Mouse (Mus musculus): ENCODE results near the gene Col4a3bp. TPM values are rescaled to one million over a fixed set of nuclear protein-coding genes. Genes with fewer than 3 reads are reported as not detected.
A peak's percentile ranks its signal among the peaks of the same experiment; 100 is the strongest.

Col4a3bp gene
- polyA plus RNA-seq, 1 experiment: 57.3 TPM

DNA sequence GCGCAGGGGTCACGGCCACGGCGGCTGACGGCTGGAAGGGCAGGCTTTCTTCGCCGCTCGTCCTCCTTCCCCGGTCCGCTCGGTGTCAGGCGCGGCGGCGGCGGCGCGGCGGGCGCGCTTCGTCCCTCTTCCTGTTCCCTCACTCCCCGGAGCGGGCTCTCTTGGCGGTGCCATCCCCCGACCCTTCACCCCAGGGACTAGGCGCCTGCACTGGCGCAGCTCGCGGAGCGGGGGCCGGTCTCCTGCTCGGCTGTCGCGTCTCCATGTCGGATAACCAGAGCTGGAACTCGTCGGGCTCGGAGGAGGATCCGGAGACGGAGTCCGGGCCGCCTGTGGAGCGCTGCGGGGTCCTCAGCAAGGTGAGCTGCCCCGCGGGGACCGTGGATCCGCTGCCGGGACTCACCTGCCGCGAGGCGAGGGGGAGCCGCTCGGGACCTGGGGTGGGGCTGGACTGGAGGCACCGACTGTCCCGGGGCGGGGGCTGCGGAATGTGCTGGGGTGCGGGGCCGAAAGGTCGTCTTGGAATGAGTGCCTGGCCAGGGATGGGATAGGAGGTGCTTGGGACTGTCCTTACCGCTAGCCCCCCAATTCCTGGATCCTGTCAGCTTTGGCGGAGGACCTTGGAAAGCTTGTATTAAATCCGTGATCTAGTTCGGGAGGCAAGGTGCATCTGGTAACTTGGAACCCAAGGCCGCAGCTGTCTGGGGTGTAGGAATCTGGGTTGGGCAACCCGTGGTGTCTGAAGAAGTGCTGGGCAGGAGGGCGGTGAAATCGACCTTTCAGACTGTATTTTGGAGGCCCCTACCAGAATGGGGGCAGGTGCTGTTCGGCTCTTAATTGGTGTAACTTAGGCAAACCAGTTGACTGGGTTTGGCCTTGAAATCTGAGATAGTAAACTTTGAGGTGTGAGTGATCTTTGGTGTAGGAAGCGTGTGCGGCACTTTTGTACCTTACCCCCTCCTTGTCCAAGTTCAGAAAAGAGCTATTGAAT is 778 bp downstream of the Col4a3bp start:
- Histone ChIP-seq H3K9ac (ENCODE audit: low read depth, poor library complexity, severe bottlenecking) (peak overlapping the region; percentile 95), H3K27me3 (ENCODE audit: control insufficient read depth, insufficient read depth, low read length, poor library complexity, severe bottlenecking) (no peaks in the 10 kb centered on the region), H3K4me3 (ENCODE audit: low read depth, low read length) (peak overlapping the region; percentile 84), H3K36me3 (ENCODE audit: control insufficient read depth, insufficient read depth, low read length, poor library complexity, severe bottlenecking) (no peaks in the 10 kb centered on the region), H3K9me3 (replicated peaks; ENCODE audit: control insufficient read depth, insufficient read depth, low read length, poor library complexity, severe bottlenecking) (no peaks in the 10 kb centered on the region), H3K4me1 (ENCODE audit: control insufficient read depth, insufficient read depth, low read length) (no peaks in the 10 kb centered on the region), H3K27ac (ENCODE audit: insufficient read depth, low read length) (peak overlapping the region; percentile 26)
- TF ChIP-seq POLR2A (IDR thresholded peaks at IDR 0.05; ENCODE audit: insufficient read depth, low read length): no peak
- TF ChIP-seq EP300 (IDR thresholded peaks at IDR 0.05; ENCODE audit: insufficient read depth, low read depth, low read length): no peak
- no peak for TF ChIP-seq CTCF (IDR thresholded peaks at IDR 0.05; ENCODE audit: low read depth, low read length)

DNA sequence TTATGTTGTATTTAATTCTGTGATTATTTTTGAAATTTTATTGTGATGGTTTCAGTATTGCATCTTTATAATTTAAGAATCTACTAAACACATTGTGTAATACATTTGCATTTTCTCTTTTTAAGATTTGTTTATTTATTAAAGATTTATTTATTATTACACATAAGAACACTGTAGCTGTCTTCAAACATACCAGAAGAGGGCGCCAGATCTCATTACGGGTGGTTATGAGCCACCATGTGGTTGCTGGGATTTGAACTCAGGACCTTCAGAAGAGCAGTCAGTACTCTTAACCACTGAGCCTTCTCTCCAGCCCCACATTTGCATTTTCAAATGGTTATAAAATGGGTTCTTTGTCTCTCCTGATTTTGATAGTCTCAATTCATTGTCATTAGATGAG is 2.1 kb downstream of the Col4a3bp start:
- Histone ChIP-seq H3K27ac (ENCODE audit: insufficient read depth, low read length) (no peak overlapping the region), H3K9ac (ENCODE audit: low read depth, poor library complexity, severe bottlenecking) (no peak overlapping the region), H3K4me1 (ENCODE audit: control insufficient read depth, insufficient read depth, low read length) (no peaks in the 10 kb centered on the region), H3K36me3 (ENCODE audit: control insufficient read depth, insufficient read depth, low read length, poor library complexity, severe bottlenecking) (no peaks in the 10 kb centered on the region), H3K9me3 (replicated peaks; ENCODE audit: control insufficient read depth, insufficient read depth, low read length, poor library complexity, severe bottlenecking) (no peaks in the 10 kb centered on the region), H3K4me3 (ENCODE audit: low read depth, low read length) (no peak overlapping the region), H3K27me3 (ENCODE audit: control insufficient read depth, insufficient read depth, low read length, poor library complexity, severe bottlenecking) (no peaks in the 10 kb centered on the region)
- TF ChIP-seq CTCF (IDR thresholded peaks at IDR 0.05; ENCODE audit: low read depth, low read length) (no peak), EP300 (IDR thresholded peaks at IDR 0.05; ENCODE audit: insufficient read depth, low read depth, low read length) (no peak), POLR2A (IDR thresholded peaks at IDR 0.05; ENCODE audit: insufficient read depth, low read length) (no peak)

GRCm38 (mm10) chr13:96547250-96547649 is 4.8 kb downstream of the Col4a3bp start:
- no peak overlapping the region for H3K9ac ChIP-seq (ENCODE audit: low read depth, poor library complexity, severe bottlenecking)
- H3K4me3 ChIP-seq (ENCODE audit: low read depth, low read length): no peak overlapping the region
- H3K9me3 ChIP-seq (replicated peaks; ENCODE audit: control insufficient read depth, insufficient read depth, low read length, poor library complexity, severe bottlenecking): no peaks in the 10 kb centered on the region
- H3K36me3 ChIP-seq (ENCODE audit: control insufficient read depth, insufficient read depth, low read length, poor library complexity, severe bottlenecking): no peaks in the 10 kb centered on the region
- no peaks in the 10 kb centered on the region for H3K4me1 ChIP-seq (ENCODE audit: control insufficient read depth, insufficient read depth, low read length)
- H3K27ac ChIP-seq (ENCODE audit: insufficient read depth, low read length): no peak overlapping the region
- H3K27me3 ChIP-seq (ENCODE audit: control insufficient read depth, insufficient read depth, low read length, poor library complexity, severe bottlenecking): no peaks in the 10 kb centered on the region
- TF ChIP-seq CTCF (IDR thresholded peaks at IDR 0.05; ENCODE audit: low read depth, low read length) (no peak), EP300 (IDR thresholded peaks at IDR 0.05; ENCODE audit: insufficient read depth, low read depth, low read length) (no peak), POLR2A (IDR thresholded peaks at IDR 0.05; ENCODE audit: insufficient read depth, low read length) (no peak)

- Histone ChIP-seq H3K27ac (ENCODE audit: insufficient read depth, low read length) (no peak overlapping the region), H3K9ac (ENCODE audit: low read depth, poor library complexity, severe bottlenecking) (no peak overlapping the region), H3K27me3 (ENCODE audit: control insufficient read depth, insufficient read depth, low read length, poor library complexity, severe bottlenecking) (no peaks in the 10 kb centered on the region), H3K9me3 (replicated peaks; ENCODE audit: control insufficient read depth, insufficient read depth, low read length, poor library complexity, severe bottlenecking) (no peaks in the 10 kb centered on the region), H3K4me1 (ENCODE audit: control insufficient read depth, insufficient read depth, low read length) (no peaks in the 10 kb centered on the region), H3K4me3 (ENCODE audit: low read depth, low read length) (no peak overlapping the region), H3K36me3 (ENCODE audit: control insufficient read depth, insufficient read depth, low read length, poor library complexity, severe bottlenecking) (no peaks in the 10 kb centered on the region)
- no peak for TF ChIP-seq EP300 (IDR thresholded peaks at IDR 0.05; ENCODE audit: insufficient read depth, low read depth, low read length)
- TF ChIP-seq CTCF (IDR thresholded peaks at IDR 0.05; ENCODE audit: low read depth, low read length): no peak
- no peak for TF ChIP-seq POLR2A (IDR thresholded peaks at IDR 0.05; ENCODE audit: insufficient read depth, low read length)
Measured at GRCm38 (mm10) chr13:96547941-96548340, 5.5 kb downstream of the Col4a3bp start.

DNA sequence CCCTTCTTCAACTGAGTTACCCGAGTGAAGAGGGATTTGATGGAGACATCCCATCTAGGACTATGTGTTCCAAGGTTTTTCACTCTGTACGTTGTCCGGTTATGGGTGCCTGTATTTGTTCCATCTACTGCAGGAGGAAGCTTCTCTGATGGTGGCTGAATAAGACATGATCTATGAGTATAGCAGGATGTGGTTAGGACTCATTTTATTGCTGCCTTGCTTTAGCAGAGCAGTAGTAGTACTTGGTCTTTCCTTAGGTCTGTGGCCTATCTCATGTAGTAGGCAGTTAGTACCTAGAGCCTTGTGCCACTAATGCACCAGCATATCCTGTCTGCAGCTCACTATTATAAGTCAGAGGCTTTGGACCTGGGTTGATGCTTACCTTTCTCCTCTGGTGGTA is 12.7 kb downstream of the Col4a3bp start:
- Histone ChIP-seq H3K9ac (ENCODE audit: low read depth, poor library complexity, severe bottlenecking) (no peak overlapping the region), H3K4me3 (ENCODE audit: low read depth, low read length) (no peak overlapping the region), H3K9me3 (replicated peaks; ENCODE audit: control insufficient read depth, insufficient read depth, low read length, poor library complexity, severe bottlenecking) (no peaks in the 10 kb centered on the region), H3K27ac (ENCODE audit: insufficient read depth, low read length) (no peak overlapping the region), H3K36me3 (ENCODE audit: control insufficient read depth, insufficient read depth, low read length, poor library complexity, severe bottlenecking) (no peaks in the 10 kb centered on the region), H3K27me3 (ENCODE audit: control insufficient read depth, insufficient read depth, low read length, poor library complexity, severe bottlenecking) (no peaks in the 10 kb centered on the region), H3K4me1 (ENCODE audit: control insufficient read depth, insufficient read depth, low read length) (no peaks in the 10 kb centered on the region)
- TF ChIP-seq CTCF (IDR thresholded peaks at IDR 0.05; ENCODE audit: low read depth, low read length) (no peak), EP300 (IDR thresholded peaks at IDR 0.05; ENCODE audit: insufficient read depth, low read depth, low read length) (no peak), POLR2A (IDR thresholded peaks at IDR 0.05; ENCODE audit: insufficient read depth, low read length) (no peak)

GRCm38 (mm10) chr13:96567977-96568376 is 25.6 kb downstream of the Col4a3bp start:
- H3K4me3 ChIP-seq (ENCODE audit: low read depth, low read length): no peak overlapping the region

More at GRCm38 (mm10) chr13:96567977-96568376, 25.6 kb downstream of the Col4a3bp start:
- no peaks in the 10 kb centered on the region for H3K9me3 ChIP-seq (replicated peaks; ENCODE audit: control insufficient read depth, insufficient read depth, low read length, poor library complexity, severe bottlenecking)
- H3K27ac ChIP-seq (ENCODE audit: insufficient read depth, low read length): no peak overlapping the region
- TF ChIP-seq EP300 (IDR thresholded peaks at IDR 0.05; ENCODE audit: insufficient read depth, low read depth, low read length) (no peak), POLR2A (IDR thresholded peaks at IDR 0.05; ENCODE audit: insufficient read depth, low read length) (no peak), CTCF (IDR thresholded peaks at IDR 0.05; ENCODE audit: low read depth, low read length) (no peak)
- no peak overlapping the region for H3K9ac ChIP-seq (ENCODE audit: low read depth, poor library complexity, severe bottlenecking)
- no peaks in the 10 kb centered on the region for H3K36me3 ChIP-seq (ENCODE audit: control insufficient read depth, insufficient read depth, low read length, poor library complexity, severe bottlenecking)
- no peaks in the 10 kb centered on the region for H3K27me3 ChIP-seq (ENCODE audit: control insufficient read depth, insufficient read depth, low read length, poor library complexity, severe bottlenecking)
- no peaks in the 10 kb centered on the region for H3K4me1 ChIP-seq (ENCODE audit: control insufficient read depth, insufficient read depth, low read length)
